Mouse (Mus musculus): ENCODE measurements around the gene Pcyt2. TPM values are rescaled to one million over a fixed set of nuclear protein-coding genes. Genes with fewer than 3 reads are reported as not detected.

Gene Pcyt2
- polyA plus RNA-seq, 1 experiment = not detected

DNA sequence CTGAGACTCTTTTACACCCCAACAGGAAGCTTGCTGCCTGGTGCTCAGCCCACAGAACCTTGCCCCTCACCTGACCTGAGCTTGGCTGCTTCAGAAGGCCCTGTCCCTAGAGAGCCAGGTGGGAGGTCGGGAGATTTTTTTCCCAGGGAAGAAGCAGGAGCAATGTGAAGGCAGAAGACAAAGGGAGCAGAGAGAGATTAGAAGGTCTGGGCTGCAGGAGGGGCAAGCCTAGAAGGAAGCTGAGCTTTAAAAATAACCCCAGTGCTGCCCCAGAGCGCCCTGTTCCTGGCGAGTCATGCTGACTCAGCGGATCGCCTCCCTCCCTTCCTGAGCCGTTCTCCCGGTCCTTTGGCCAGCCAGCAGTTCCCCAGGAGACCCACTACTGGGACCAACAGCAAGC is 12.2 kb upstream of the Pcyt2 start:
- Histone ChIP-seq H3K27ac (ENCODE audit: insufficient read depth, low read depth, low read length) (peak overlapping the region; percentile 48), H3K4me1 (ENCODE audit: control insufficient read depth, insufficient read depth, low read length) (peaks cover 48% of the 10 kb centered on the region), H3K4me3 (ENCODE audit: insufficient read depth, low read depth, low read length) (no peak overlapping the region)
- TF ChIP-seq POLR2A (IDR thresholded peaks at IDR 0.05; ENCODE audit: insufficient read depth, low read depth, low read length) = no peak
- no peak for TF ChIP-seq CTCF (IDR thresholded peaks at IDR 0.05; ENCODE audit: insufficient read depth, low read depth, low read length)
- 22% methylated on average over 7 of the region's 7 CpGs for WGBS

DNA sequence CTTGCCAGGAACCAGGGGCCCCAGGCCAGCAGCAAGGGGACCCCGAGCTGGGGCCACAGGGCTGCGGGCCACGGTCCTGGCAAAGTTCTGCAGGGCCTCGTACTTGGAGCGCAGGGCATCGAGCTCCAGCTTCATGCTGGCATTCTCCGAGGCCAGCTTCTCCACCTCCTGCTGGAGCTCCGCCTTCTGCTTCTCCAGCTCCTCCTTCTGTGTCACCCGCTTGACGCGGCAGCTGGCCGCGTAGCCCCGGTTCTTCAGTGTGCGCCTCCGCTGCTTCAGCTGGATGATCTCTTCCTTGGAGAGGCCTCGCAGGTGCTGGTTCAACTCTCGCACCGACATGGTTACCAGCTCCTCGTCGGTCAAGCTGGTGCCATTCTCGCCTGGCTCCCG is 11.6 kb upstream of the Pcyt2 start:
- no peak overlapping the region for H3K4me3 ChIP-seq (ENCODE audit: insufficient read depth, low read depth, low read length)

DNA sequence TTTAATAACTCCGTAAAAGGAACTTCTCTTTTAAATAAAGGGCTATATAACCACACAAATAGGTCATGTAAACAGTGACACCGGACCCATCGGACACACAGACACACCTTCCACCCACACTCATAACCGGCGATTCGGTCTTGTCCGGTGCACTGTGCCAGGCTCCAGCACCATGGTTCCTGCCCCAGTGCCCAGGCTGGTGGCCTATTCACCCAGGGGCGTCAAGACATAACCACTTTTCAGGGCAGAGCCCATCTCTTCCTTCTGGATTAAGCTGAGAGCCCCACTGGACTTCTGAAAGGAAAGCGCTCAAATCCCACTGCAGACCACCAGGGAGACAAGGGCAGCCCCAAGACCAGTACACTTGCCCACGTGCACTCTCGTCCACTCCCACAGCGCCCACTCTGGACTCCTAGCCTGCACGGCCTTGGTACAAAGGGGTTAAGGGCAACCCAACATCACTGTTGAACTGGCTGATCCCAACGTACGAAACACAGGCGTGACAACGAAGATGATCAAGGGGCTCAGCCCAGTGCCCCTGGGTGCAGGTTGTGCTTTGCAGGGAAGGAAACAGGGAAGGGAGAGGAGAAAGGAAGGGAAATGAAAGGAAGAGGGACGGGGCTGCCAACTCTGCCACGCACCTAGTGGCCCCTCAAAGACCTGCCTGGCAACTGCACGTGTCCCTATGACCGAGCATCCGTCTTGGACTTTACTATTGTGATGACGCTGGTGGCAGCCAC is 11.0 kb upstream of the Pcyt2 start:
- H3K27ac ChIP-seq (ENCODE audit: insufficient read depth, low read depth, low read length) = no peak overlapping the region
- H3K4me1 ChIP-seq (ENCODE audit: control insufficient read depth, insufficient read depth, low read length) = peaks cover 44% of the 10 kb centered on the region
- H3K4me3 ChIP-seq (ENCODE audit: insufficient read depth, low read depth, low read length) = no peak overlapping the region
- TF ChIP-seq POLR2A (IDR thresholded peaks at IDR 0.05; ENCODE audit: insufficient read depth, low read depth, low read length) (no peak), CTCF (IDR thresholded peaks at IDR 0.05; ENCODE audit: insufficient read depth, low read depth, low read length) (no peak)
- WGBS = 91% methylated on average over 23 of the region's 23 CpGs

More for the DNA sequence above, 11.6 kb upstream of the Pcyt2 start:
- TF ChIP-seq POLR2A (IDR thresholded peaks at IDR 0.05; ENCODE audit: insufficient read depth, low read depth, low read length) (no peak), CTCF (IDR thresholded peaks at IDR 0.05; ENCODE audit: insufficient read depth, low read depth, low read length) (no peak)
- Histone ChIP-seq H3K4me1 (ENCODE audit: control insufficient read depth, insufficient read depth, low read length) (peaks cover 48% of the 10 kb centered on the region), H3K27ac (ENCODE audit: insufficient read depth, low read depth, low read length) (no peak overlapping the region)
- 67% methylated on average over 23 of the region's 23 CpGs for WGBS

DNA sequence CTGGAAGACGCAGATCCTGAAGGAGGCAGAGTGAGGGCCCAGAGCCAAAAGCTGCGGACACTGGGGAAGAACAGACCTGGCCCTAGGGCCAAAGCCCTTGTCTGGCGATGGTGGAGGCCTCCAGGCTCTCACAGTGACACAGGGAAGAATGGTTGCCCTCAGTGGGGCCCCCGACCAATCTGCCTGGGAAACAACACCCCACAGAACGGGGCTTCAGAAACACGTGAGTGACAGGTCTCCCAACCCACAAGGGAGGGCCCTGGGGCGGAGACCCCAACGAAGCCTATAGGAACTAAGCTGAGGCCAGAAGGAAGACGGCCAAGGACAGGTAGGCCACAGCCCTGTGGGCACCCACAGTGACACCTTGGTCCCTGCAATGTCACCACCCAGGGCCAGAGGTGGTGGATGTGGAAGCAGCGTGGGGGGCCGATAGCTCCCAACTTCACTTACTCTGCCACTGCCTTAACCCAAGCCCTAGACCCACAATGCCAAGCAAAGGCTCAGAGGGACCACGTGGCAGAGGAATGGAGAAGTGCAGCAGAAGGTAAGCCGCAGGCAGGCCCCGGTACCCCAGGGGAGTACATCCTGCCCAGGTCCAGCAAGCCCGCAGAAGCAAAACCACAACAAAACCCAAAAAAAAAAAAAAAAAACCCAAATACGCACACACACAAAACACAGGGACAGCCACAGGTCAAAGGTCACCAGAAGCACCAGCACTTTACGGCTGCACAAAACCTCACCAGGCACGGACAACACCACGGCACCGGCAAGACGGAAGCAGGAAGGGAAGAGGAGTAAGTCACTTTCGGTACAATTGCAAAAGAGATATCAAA is 9.9 kb upstream of the Pcyt2 start:
- Histone ChIP-seq H3K27ac (ENCODE audit: insufficient read depth, low read depth, low read length) (no peak overlapping the region), H3K4me3 (ENCODE audit: insufficient read depth, low read depth, low read length) (no peak overlapping the region), H3K4me1 (ENCODE audit: control insufficient read depth, insufficient read depth, low read length) (peaks cover 44% of the 10 kb centered on the region)
- WGBS = 83% methylated on average over 22 of the region's 22 CpGs
- TF ChIP-seq CTCF (IDR thresholded peaks at IDR 0.05; ENCODE audit: insufficient read depth, low read depth, low read length) = no peak
- TF ChIP-seq POLR2A (IDR thresholded peaks at IDR 0.05; ENCODE audit: insufficient read depth, low read depth, low read length) = no peak

DNA sequence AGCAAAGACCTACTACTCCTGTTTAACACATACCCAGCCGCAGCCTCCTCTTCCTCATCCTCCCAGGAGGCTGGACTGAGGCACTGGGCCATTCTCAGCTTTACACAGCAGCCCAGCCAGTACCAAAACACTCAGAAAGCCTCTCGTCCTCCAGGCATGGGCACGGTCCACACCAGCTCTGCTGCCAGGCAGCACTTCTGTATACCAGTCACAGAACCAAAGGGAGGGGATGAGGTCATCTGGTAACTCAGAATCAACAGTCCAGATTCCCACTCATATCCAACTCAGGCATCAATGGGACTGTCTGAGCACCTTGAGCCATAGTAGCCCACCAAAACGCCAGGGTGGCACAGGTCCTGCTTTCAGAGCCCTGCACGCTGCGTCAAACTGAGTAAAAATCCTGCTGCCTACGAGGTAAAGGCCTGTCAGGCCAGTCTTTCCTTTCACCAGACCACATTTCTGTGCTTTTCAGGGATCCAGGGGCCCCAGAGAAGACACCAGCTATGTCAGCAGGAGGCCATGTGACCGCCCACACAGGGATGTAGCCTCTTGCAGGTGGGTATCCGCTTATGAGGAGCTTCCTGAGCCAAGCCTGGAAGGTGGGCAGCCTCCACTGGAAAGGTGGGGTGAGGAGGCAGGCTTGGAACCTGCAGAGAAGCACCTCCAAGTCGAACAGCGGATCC is 9.2 kb upstream of the Pcyt2 start:
- Histone ChIP-seq H3K27ac (ENCODE audit: insufficient read depth, low read depth, low read length) (no peak overlapping the region), H3K4me1 (ENCODE audit: control insufficient read depth, insufficient read depth, low read length) (peaks cover 42% of the 10 kb centered on the region), H3K4me3 (ENCODE audit: insufficient read depth, low read depth, low read length) (no peak overlapping the region)
- 83% methylated on average over 11 of the region's 11 CpGs for WGBS
- TF ChIP-seq POLR2A (IDR thresholded peaks at IDR 0.05; ENCODE audit: insufficient read depth, low read depth, low read length) = no peak
- TF ChIP-seq CTCF (IDR thresholded peaks at IDR 0.05; ENCODE audit: insufficient read depth, low read depth, low read length) = no peak

DNA sequence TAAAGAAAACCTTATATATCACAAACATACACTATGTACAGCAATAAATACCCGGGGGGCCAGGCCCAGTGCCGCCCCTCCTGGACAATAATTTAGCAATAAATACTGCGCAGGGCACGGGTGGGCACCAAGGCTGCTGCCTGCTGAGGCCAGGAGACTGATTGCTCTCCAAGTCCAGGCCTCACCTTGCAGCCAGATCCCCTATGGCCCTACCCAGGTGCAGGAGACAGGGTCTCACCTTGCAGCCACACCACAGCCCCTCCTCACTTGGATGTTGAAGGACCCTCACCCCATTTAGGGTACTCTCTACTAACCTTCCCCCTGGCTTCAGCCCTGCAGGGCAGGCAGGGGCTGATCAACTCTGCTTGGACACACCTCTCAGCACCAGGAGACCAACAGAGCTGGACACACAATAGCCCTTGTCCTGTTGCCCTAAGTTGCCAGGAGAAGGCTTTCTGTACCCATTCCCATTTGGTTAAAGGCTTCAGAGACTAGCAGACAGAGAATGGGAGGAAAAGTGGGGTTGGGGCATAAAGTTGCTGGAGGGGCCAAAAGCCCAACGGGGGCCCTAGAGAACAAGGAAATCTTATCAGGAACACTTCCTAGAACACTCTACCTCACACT is 7.5 kb upstream of the Pcyt2 start, which contains the start of gene Sirt7:
Sirt7 (minus strand) TSS at position 89 of the 624 bp plus-strand sequence.
- no peak for TF ChIP-seq CTCF (IDR thresholded peaks at IDR 0.05; ENCODE audit: insufficient read depth, low read depth, low read length)
- TF ChIP-seq POLR2A (IDR thresholded peaks at IDR 0.05; ENCODE audit: insufficient read depth, low read depth, low read length) = no peak
- WGBS = 12% methylated on average over 5 of the region's 5 CpGs
- H3K4me3 ChIP-seq (ENCODE audit: insufficient read depth, low read depth, low read length) = peak within 1 kb of the TSS; percentile 90
- peaks cover 29% of the 10 kb centered on the region for H3K4me1 ChIP-seq (ENCODE audit: control insufficient read depth, insufficient read depth, low read length)
- 0 out of 2 replicates have a peak within 1 kb of the TSS, but pooled peaks have one; percentile 22 for H3K27ac ChIP-seq (ENCODE audit: insufficient read depth, low read depth, low read length)

DNA sequence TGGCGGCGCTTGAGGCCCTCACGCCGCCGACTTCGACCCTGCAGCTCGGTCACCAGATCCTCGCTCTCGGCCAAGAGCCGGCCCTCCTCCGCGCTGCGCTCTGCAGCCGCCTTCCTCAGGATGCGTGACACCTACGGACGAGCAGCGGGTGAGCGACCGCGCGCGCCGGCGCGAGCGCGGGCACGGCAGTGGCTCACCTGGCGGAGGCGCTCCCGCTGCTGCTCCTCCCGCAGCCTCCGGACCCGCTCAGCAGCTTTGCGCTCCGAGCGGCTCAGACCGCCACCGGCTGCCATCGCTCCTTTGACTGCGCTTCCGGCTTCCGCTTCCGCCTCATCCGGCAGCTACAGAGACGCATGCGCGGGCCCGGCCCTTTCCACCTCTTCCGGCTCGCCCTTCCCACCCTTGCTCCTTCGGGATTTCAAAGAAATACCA is 7.0 kb upstream of the Pcyt2 start:
- Histone ChIP-seq H3K4me1 (ENCODE audit: control insufficient read depth, insufficient read depth, low read length) (peaks cover 23% of the 10 kb centered on the region), H3K4me3 (ENCODE audit: insufficient read depth, low read depth, low read length) (peak overlapping the region; percentile 90), H3K27ac (ENCODE audit: insufficient read depth, low read depth, low read length) (no peak overlapping the region)
- TF ChIP-seq POLR2A (IDR thresholded peaks at IDR 0.05; ENCODE audit: insufficient read depth, low read depth, low read length) = peak; percentile 70
- no peak for TF ChIP-seq CTCF (IDR thresholded peaks at IDR 0.05; ENCODE audit: insufficient read depth, low read depth, low read length)
- under 1% methylated on average over 53 of the region's 53 CpGs for WGBS

DNA sequence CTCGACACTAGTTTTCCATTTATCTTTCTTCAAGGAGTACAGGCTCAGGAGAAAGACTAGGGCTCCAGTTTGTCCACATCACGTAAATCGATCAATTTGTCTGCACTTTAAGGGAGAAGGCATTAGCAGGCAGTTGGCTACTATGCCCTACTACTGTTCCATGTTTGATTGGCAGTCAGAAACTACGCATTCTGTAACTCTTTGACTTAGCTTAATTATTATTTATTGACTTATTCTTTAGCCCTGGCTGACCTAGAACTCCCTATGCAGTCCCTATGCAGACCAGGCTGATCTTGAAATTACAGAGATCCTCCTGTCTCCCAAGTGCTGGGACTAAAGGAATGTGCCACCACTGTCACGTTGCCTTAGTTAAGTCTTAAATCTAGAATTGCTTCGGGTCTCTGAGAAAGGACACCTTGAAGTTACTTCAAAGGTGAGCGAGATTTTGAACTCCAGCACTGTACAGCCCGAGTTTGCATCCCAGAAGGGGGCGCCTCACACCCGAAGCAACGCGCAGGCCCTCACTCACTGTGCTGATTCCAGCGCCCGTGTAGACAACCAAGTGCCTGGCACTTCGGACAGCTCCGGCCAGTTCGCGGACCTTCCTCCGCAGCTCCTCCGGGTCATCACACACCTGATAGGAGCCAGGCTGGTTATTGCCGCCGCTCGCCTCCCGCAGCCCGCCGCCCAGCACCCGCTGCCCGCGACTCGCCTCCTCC is 6.4 kb upstream of the Pcyt2 start:
- WGBS = 12% methylated on average over 29 of the region's 30 CpGs
- Histone ChIP-seq H3K4me1 (ENCODE audit: control insufficient read depth, insufficient read depth, low read length) (peaks cover 18% of the 10 kb centered on the region), H3K4me3 (ENCODE audit: insufficient read depth, low read depth, low read length) (peak overlapping the region; percentile 90), H3K27ac (ENCODE audit: insufficient read depth, low read depth, low read length) (no peak overlapping the region)
- peak; percentile 43; the same call in 1 of the 2 replicates for TF ChIP-seq CTCF (IDR thresholded peaks at IDR 0.05; ENCODE audit: insufficient read depth, low read depth, low read length)
- no peak for TF ChIP-seq POLR2A (IDR thresholded peaks at IDR 0.05; ENCODE audit: insufficient read depth, low read depth, low read length)
